Mouse (Mus musculus) liver, embryonic 15.5 days (tissue): ENCODE measurements around the gene Mb21d2. TPM values are rescaled to one million over a fixed set of nuclear protein-coding genes. Genes with fewer than 3 reads are reported as not detected.

Experiments
- ATAC-seq: fragments of 200-750 bp; cut with Nextera tagmentation; 2 replicates; pipeline ENCODE4 v1.8.0; 2017; ENCODE audit warnings: moderate number of reproducible peaks, mild to moderate bottlenecking, moderate library complexity; ENCODE audit not compliant: insufficient read depth
- H3K27ac ChIP-seq: fragments of 300-500 bp; sonication (generic); replicated peaks from 2 replicates; pipeline ENCODE4 v1.5.1; 2015; ENCODE audit warnings: mild to moderate bottlenecking, inconsistent platforms
- H3K27me3 ChIP-seq: fragments of 300-500 bp; sonication (generic); 2 replicates; pipeline ENCODE4 v1.6.1; 2015; ENCODE audit warnings: mild to moderate bottlenecking, inconsistent platforms
- H3K36me3 ChIP-seq: fragments of 300-500 bp; sonication (generic); replicated peaks from 2 replicates; pipeline ENCODE4 v1.6.1; 2015; ENCODE audit warnings: moderate library complexity, mild to moderate bottlenecking, inconsistent platforms
- H3K4me1 ChIP-seq: fragments of 300-500 bp; sonication (generic); replicated peaks from 2 replicates; pipeline ENCODE4 v1.6.1; 2015; ENCODE audit warnings: inconsistent platforms
- H3K4me2 ChIP-seq: fragments of 300-500 bp; sonication (generic); 2 replicates; pipeline ENCODE4 v1.6.1; 2015; ENCODE audit warnings: moderate library complexity, mild to moderate bottlenecking, inconsistent platforms
- H3K4me3 ChIP-seq: fragments of 300-500 bp; sonication (generic); replicated peaks from 2 replicates; pipeline ENCODE4 v1.5.1; 2015; ENCODE audit warnings: mild to moderate bottlenecking, inconsistent platforms
- H3K9ac ChIP-seq: fragments of 300-500 bp; sonication (generic); 2 replicates; pipeline ENCODE4 v1.6.1; 2015; ENCODE audit warnings: moderate library complexity, mild to moderate bottlenecking, inconsistent platforms
- H3K9me3 ChIP-seq: fragments of 300-500 bp; sonication (generic); replicated peaks from 2 replicates; pipeline ENCODE4 v1.6.1; 2016; ENCODE audit warnings: inconsistent platforms
- WGBS: fragments of 180-500 bp; shearing (Covaris S2); methylation state at CpG from one replicate; pipeline ENCODE4 v1.1.7; 2015; ENCODE audit warnings: mixed read lengths; ENCODE audit not compliant: insufficient replicate concordance; 5-methylcytosine and 5-hydroxymethylcytosine counted together
- polyA plus RNA-seq: library from polyadenylated mRNA; unstranded; fragments of >200 nt; fragmentation: Nextera tagmentation; extraction: Ambion mirVana; gene quantifications from 2 replicates; pipeline ENCODE4 v1.2.1, GENCODE M21; 2015

Mb21d2 gene
- polyA plus RNA-seq, 1 experiment from 2014 or later = 1.3 TPM

GRCm38 (mm10) chr16:28928466-28928814 is 1.0 kb downstream of the Mb21d2 start:
- Histone ChIP-seq H3K9me3 (no peaks in the 10 kb centered on the region), H3K27me3 (peaks cover 43% of the 10 kb centered on the region), H3K4me3 (peak overlapping the region; percentile 58), H3K27ac (no peak overlapping the region), H3K4me2 (peak overlapping the region; percentile 59), H3K36me3 (no peaks in the 10 kb centered on the region), H3K4me1 (no peaks in the 10 kb centered on the region), H3K9ac (no peak overlapping the region)
- WGBS = 1% methylated on average over 10 of the region's 10 CpGs
- 0 out of 2 replicates have a peak, but pooled peaks have one; percentile 7 for ATAC-seq

- no peaks in the 10 kb centered on the region for H3K4me1 ChIP-seq
- no peak overlapping the region for H3K4me3 ChIP-seq
- WGBS = 34% methylated on average over 9 of the region's 9 CpGs
- H3K27me3 ChIP-seq = peaks cover 43% of the 10 kb centered on the region
- no peak overlapping the region for H3K27ac ChIP-seq
- no peaks in the 10 kb centered on the region for H3K9me3 ChIP-seq
- no peak for ATAC-seq
- H3K36me3 ChIP-seq = no peaks in the 10 kb centered on the region
- no peak overlapping the region for H3K9ac ChIP-seq
- no peak overlapping the region for H3K4me2 ChIP-seq
Observed at GRCm38 (mm10) chr16:28927381-28927780, 2.1 kb downstream of the Mb21d2 start.

DNA sequence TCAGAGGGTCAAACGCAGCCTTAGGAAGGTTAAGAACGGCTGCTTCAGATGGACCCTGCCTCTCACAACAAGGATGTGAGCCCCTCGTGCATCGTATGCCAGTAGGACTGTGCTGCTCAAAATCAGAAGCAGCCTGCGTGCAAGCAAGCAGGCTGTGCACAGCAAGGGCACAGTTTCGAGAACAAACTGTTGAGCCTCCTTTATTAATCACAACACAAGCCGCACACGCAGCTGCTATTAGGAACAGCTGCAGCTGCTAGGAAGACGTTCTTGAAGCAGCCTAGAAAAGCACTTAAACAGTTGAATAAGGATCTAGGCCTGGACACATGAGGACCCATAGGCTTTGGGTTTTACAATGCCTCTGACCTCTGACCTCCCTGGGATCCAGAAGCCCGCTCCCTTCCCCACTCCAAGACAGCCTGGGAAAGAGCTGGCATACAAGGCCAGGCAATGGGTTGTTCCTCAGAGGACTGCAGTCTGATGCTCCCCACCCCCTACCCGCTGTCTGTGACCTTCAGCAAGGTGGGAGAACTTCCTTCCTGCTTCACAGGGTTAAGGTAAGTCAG is 10.1 kb downstream of the Mb21d2 start:
- H3K27ac ChIP-seq = no peak overlapping the region
- no peak overlapping the region for H3K4me2 ChIP-seq
- H3K9ac ChIP-seq = no peak overlapping the region
- ATAC-seq = no peak
- H3K27me3 ChIP-seq = no peaks in the 10 kb centered on the region
- 67% methylated on average over 11 of the region's 11 CpGs for WGBS
- H3K36me3 ChIP-seq = no peaks in the 10 kb centered on the region
- no peaks in the 10 kb centered on the region for H3K9me3 ChIP-seq
- no peak overlapping the region for H3K4me3 ChIP-seq
- no peaks in the 10 kb centered on the region for H3K4me1 ChIP-seq

GRCm38 (mm10) chr16:28915362-28915761 is 14.1 kb downstream of the Mb21d2 start:
- Histone ChIP-seq H3K4me1 (no peaks in the 10 kb centered on the region), H3K27ac (no peak overlapping the region), H3K27me3 (no peaks in the 10 kb centered on the region), H3K36me3 (no peaks in the 10 kb centered on the region), H3K9ac (no peak overlapping the region), H3K4me2 (no peak overlapping the region), H3K9me3 (no peaks in the 10 kb centered on the region), H3K4me3 (no peak overlapping the region)
- ATAC-seq = no peak
- WGBS = 68% methylated on average over 7 of the region's 7 CpGs

GRCm38 (mm10) chr16:28914709-28915108 is 14.8 kb downstream of the Mb21d2 start:
- Histone ChIP-seq H3K4me3 (no peak overlapping the region), H3K4me2 (no peak overlapping the region), H3K9me3 (no peaks in the 10 kb centered on the region), H3K27me3 (no peaks in the 10 kb centered on the region), H3K4me1 (no peaks in the 10 kb centered on the region), H3K27ac (no peak overlapping the region), H3K36me3 (no peaks in the 10 kb centered on the region), H3K9ac (no peak overlapping the region)
- 38% methylated on average over 1 of the region's 1 CpGs for WGBS
- ATAC-seq = no peak

DNA sequence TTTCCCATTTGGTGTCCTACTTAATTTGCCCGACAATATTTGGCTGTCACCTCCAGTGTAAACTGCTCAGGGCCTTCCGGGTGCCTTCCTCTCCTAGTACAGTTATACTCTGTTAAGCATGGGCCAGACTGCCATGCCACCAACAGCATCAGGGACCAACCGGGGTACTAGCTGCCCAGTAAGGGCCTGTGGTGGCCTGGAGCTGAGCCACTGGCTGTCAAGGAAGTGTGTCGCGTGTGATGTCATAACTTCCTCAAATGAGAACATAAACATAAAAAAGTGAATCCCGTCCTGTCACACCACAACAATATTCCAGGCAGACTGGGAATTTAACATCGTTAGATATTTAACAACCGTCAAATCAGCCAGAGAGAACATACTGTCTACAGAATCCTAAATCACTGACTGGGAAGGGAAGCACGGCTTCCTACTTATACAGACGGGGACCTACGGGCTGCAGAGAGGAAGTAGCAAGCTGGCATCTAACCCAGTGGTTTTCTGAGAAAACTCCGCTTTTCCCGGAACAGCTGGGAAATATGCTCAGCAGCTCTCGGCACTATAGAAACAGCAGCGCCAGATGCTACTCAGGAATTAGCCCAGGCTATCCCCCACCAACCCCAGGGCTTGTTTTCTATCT is 17.9 kb downstream of the Mb21d2 start:
- Histone ChIP-seq H3K4me3 (no peak overlapping the region), H3K4me2 (no peak overlapping the region), H3K27me3 (no peaks in the 10 kb centered on the region), H3K9me3 (no peaks in the 10 kb centered on the region), H3K4me1 (peaks cover 1% of the 10 kb centered on the region; the same call in 1 of the 2 replicates), H3K36me3 (no peaks in the 10 kb centered on the region), H3K27ac (no peak overlapping the region), H3K9ac (no peak overlapping the region)
- no peak for ATAC-seq
- 22% methylated on average over 15 of the region's 15 CpGs for WGBS

DNA sequence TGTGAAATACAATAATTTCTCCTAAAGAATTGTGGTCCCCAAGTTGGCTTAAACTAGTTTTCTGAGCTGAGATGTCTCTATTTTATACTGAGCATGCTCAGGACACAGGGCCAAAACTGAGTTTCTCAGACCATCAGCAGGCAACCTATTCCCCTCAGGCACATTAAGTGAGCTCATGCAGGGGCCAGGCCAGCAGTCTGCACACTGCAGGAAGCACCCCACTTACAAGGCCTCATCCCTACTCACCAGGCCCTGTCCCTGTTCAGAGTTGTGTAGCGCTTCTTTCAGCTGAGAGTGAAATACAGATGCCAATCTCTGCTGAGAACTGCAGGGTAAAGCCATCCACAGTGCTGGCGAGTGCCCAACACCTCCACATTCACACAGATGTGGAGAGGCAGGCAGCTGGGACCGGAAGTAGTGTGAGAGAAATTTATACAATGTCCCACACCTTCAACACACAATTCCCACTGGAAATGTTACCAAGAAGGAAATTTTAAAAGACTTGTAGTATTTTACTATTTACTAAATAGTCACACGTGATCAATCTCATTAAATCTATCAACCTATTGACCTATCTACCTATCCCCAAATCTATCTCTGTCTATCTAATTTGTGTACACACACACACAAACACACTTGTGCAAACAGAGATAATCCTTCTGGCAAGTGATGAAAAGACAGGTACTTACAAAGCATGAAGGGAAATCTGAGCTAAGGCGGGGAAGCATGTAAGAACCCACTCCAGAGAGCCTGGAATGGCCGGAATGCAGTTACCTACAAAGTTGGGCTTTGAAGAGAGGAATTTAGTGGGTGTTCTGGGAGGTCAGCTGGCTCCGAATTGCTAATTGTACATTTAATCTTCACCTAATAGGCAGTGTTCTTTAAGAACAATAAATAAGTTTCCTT is 22.9 kb downstream of the Mb21d2 start:
- Histone ChIP-seq H3K27ac (no peak overlapping the region), H3K4me2 (no peak overlapping the region), H3K27me3 (no peaks in the 10 kb centered on the region), H3K4me1 (peaks cover 4% of the 10 kb centered on the region; the same call in 1 of the 2 replicates), H3K36me3 (no peaks in the 10 kb centered on the region), H3K4me3 (no peak overlapping the region), H3K9me3 (no peaks in the 10 kb centered on the region), H3K9ac (no peak overlapping the region)
- 53% methylated on average over 7 of the region's 7 CpGs for WGBS
- ATAC-seq = no peak

DNA sequence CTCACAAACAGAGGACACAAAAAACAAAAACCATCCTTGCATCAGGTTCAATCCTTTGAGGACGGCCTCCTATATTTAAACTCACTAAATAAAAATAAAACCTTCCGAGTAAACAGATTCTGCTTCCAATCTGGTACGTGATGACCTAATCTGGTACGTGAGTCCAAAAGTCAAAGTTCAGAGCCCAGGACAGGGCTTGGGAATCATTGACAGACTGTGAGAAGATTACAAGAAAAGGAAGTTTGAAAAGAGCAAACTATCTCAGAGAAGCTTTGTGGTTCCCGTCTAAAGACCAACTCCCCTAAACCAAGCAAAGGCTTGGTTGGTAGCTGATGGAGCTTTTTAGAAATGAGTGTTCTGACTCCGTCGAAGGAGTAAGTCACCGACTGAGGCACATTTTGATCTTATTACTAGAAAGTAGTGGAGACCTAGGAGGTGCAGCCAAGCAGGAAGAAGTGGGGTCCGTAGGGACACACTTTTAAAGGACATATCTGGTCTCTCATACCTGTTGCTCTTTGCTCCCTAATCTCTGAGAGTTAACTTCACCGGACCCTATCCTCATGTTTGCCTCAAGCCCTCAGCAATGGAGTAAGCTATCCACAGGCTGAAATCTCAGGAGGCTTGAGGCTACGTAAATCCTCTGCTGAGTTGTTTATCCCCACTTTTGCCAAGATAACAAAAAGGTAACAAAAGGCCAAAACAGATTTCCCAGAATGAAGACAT is 23.7 kb downstream of the Mb21d2 start:
- H3K4me1 ChIP-seq = peaks cover 4% of the 10 kb centered on the region; the same call in 1 of the 2 replicates
- ATAC-seq = no peak
- H3K36me3 ChIP-seq = no peaks in the 10 kb centered on the region
- H3K9ac ChIP-seq = no peak overlapping the region
- no peak overlapping the region for H3K4me3 ChIP-seq
- no peaks in the 10 kb centered on the region for H3K9me3 ChIP-seq
- H3K27me3 ChIP-seq = no peaks in the 10 kb centered on the region
- H3K27ac ChIP-seq = peak overlapping the region; percentile 14; the same call in 1 of the 2 replicates
- 0 out of 2 replicates have a peak overlapping the region, but pooled peaks have one; percentile 16 for H3K4me2 ChIP-seq
- 59% methylated on average over 11 of the region's 11 CpGs for WGBS

DNA sequence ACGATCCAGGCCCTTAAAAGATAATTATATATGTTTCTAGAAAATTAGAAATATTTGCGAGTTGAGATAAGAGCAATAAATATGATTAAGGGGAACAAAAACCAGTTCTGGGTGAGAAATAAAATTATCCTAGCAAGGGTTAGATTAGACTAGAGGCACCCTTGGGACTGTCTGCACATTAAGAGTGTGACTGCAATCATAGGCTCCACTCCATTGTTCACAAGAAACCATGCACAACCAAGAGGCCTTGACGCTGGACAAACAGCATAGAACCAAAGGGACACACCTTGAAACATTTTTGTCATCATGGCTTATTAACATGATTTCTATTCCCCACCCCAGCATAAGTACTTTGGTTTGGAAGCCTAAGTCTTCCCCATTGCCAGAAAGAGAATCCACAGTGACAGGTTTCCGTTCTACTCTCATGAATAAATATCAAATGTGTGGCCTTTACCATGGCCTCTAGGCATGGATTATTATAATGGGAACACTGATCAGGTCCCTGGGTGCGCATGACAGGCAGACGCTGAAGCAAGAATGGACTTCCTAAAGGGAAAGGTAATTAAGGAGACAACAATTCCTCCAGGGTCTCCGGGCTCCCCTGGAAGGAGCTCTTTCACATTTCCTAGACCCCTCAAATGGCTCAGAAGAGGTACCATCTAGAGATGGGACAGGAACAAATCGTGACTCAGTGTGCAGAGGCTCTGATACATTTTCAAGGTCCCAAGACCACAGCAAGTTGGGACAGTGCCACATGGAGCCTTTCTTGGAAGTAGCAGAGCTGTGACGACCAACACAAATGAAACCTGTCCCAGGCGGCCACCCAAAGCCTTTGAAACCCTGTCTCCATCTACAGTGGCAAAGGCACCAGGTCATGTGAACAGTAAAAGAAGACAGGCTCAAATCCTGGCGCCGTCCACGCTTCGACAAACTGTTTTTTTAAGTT is 26.6 kb downstream of the Mb21d2 start:
- H3K36me3 ChIP-seq = no peaks in the 10 kb centered on the region
- H3K27me3 ChIP-seq = no peaks in the 10 kb centered on the region
- no peak for ATAC-seq
- H3K4me3 ChIP-seq = no peak overlapping the region
- H3K4me1 ChIP-seq = peaks cover 4% of the 10 kb centered on the region; the same call in 1 of the 2 replicates
- no peaks in the 10 kb centered on the region for H3K9me3 ChIP-seq
- no peak overlapping the region for H3K4me2 ChIP-seq
- WGBS = 74% methylated on average over 14 of the region's 14 CpGs
- H3K27ac ChIP-seq = no peak overlapping the region
- no peak overlapping the region for H3K9ac ChIP-seq

- no peaks in the 10 kb centered on the region for H3K4me1 ChIP-seq
- no peak overlapping the region for H3K4me3 ChIP-seq
- no peak for ATAC-seq
- no peaks in the 10 kb centered on the region for H3K9me3 ChIP-seq
- no peak overlapping the region for H3K9ac ChIP-seq
- H3K27ac ChIP-seq = no peak overlapping the region
- H3K27me3 ChIP-seq = no peaks in the 10 kb centered on the region
- H3K4me2 ChIP-seq = no peak overlapping the region
- no peaks in the 10 kb centered on the region for H3K36me3 ChIP-seq
- 67% methylated on average over 4 of the region's 4 CpGs for WGBS
Observed at GRCm38 (mm10) chr16:28899161-28899540, 30.3 kb downstream of the Mb21d2 start.
